Mouse (Mus musculus) midbrain, embryonic 12.5 days (tissue): ENCODE results near the gene Selenoo. TPM values are rescaled to one million over a fixed set of nuclear protein-coding genes. Genes with fewer than 3 reads are reported as not detected.

ENCODE experiments used
- ATAC-seq: fragments of 200-750 bp; cut with Nextera tagmentation; 2 replicates; pipeline ENCODE4 v1.8.0; 2017; ENCODE audit warnings: low read depth, moderate TSS enrichment, moderate library complexity; ENCODE audit not compliant: low FRiP score
- H3K27ac ChIP-seq: fragments of 300-500 bp; sonication (generic); replicated peaks from 2 replicates; pipeline ENCODE4 v1.5.1; 2016; ENCODE audit warnings: mild to moderate bottlenecking
- H3K27me3 ChIP-seq: fragments of 300-500 bp; sonication (generic); 2 replicates; pipeline ENCODE4 v1.6.1; 2016; ENCODE audit warnings: mild to moderate bottlenecking
- H3K36me3 ChIP-seq: fragments of 300-500 bp; sonication (generic); 2 replicates; pipeline ENCODE4 v1.6.1; 2016
- H3K4me1 ChIP-seq: fragments of 300-500 bp; sonication (generic); 2 replicates; pipeline ENCODE4 v1.6.1; 2016
- H3K4me2 ChIP-seq: fragments of 300-500 bp; sonication (generic); replicated peaks from 2 replicates; pipeline ENCODE4 v1.6.1; 2016; ENCODE audit warnings: mild to moderate bottlenecking, moderate library complexity
- H3K4me3 ChIP-seq: fragments of 300-500 bp; sonication (generic); 2 replicates; pipeline ENCODE4 v1.5.1; 2016; ENCODE audit warnings: mild to moderate bottlenecking
- H3K9ac ChIP-seq: fragments of 300-500 bp; sonication (generic); replicated peaks from 2 replicates; pipeline ENCODE4 v1.6.1; 2016; ENCODE audit warnings: mild to moderate bottlenecking, moderate library complexity
- H3K9me3 ChIP-seq: fragments of 300-500 bp; sonication (generic); 2 replicates; pipeline ENCODE4 v1.6.1; 2016; ENCODE audit warnings: mild to moderate bottlenecking
- WGBS: fragments of 180-500 bp; shearing (Covaris S2); methylation state at CpG from one replicate; pipeline ENCODE4 v1.1.7; 2016; 5-methylcytosine and 5-hydroxymethylcytosine counted together
- polyA plus RNA-seq: library from polyadenylated mRNA; unstranded; fragments of >200 nt; fragmentation: Nextera tagmentation; extraction: Ambion mirVana; gene quantifications from 2 replicates; pipeline ENCODE4 v1.2.1, GENCODE M21; 2016

Gene Selenoo
- polyA plus RNA-seq, 1 experiment from 2014 or later = 23.7 TPM

DNA sequence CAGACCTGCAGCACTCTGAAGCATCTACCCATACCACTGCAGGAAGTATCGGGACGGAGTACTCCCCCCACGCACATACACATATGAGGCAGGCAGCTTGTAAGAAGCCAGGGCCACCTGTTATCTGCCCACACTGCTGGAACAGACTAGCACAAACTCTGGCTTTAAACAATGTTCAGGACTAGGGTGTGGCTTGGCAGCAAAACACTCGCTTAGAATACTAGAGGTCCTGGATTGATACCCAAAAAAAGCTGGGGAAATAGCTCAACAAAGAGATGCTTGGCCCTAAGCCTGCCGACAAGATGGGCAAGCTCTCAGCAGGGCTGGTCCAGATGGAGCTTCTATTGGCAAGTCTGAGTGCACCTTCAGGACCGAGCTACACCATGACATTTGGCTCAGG is 25.3 kb upstream of the Selenoo start:
- WGBS = 77% methylated on average over 6 of the region's 6 CpGs
- ATAC-seq = no peak

DNA sequence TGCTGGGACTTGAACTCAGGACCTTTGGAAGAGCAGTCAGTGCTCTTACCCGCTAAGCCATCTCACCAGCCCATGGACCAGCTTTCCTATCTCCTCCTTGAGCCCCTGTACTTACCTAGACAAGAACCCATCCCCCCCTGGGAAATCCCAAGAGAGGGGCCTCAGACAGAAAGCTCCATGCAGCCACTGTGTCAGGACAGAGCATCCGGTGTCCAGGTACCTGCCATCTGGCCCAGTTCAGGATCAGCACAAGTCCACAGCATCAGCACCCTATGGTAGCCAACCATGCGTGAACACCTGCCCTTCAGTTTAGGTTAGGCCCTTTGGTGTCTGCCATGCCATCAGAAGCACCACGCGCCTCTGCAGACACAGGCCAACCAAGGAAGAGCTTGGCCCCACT is 24.0 kb upstream of the Selenoo start:
- H3K9ac ChIP-seq = no peak overlapping the region
- H3K9me3 ChIP-seq = no peaks in the 10 kb centered on the region
- WGBS = 92% methylated on average over 5 of the region's 5 CpGs
- H3K4me3 ChIP-seq = no peak overlapping the region
- H3K27me3 ChIP-seq = peaks cover 94% of the 10 kb centered on the region
- no peaks in the 10 kb centered on the region for H3K36me3 ChIP-seq
- H3K27ac ChIP-seq = no peak overlapping the region
- peaks cover 4% of the 10 kb centered on the region; the same call in 1 of the 2 replicates for H3K4me1 ChIP-seq
- ATAC-seq = no peak
- H3K4me2 ChIP-seq = no peak overlapping the region

More for the DNA sequence above, 25.3 kb upstream of the Selenoo start:
- Histone ChIP-seq H3K4me1 (peaks cover 12% of the 10 kb centered on the region), H3K27ac (no peak overlapping the region), H3K4me3 (no peak overlapping the region), H3K27me3 (peaks cover 89% of the 10 kb centered on the region), H3K9me3 (no peaks in the 10 kb centered on the region), H3K4me2 (no peak overlapping the region), H3K9ac (no peak overlapping the region), H3K36me3 (no peaks in the 10 kb centered on the region)

DNA sequence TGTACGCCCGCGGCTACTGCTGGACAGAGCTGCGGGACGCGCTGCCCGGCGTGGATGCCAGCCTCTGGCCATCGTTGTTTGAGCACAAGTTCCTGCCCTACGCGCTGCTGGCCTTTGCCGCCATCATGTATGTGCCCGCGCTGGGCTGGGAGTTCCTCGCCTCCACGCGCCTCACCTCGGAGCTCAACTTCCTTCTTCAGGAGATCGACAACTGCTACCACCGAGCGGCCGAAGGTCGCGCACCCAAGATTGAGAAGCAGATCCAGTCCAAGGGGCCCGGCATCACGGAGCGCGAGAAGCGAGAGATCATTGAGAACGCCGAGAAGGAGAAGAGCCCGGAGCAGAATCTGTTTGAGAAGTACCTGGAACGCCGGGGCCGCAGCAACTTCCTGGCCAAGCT is 21.3 kb upstream of the Selenoo start:
- WGBS = 40% methylated on average over 35 of the region's 35 CpGs

DNA sequence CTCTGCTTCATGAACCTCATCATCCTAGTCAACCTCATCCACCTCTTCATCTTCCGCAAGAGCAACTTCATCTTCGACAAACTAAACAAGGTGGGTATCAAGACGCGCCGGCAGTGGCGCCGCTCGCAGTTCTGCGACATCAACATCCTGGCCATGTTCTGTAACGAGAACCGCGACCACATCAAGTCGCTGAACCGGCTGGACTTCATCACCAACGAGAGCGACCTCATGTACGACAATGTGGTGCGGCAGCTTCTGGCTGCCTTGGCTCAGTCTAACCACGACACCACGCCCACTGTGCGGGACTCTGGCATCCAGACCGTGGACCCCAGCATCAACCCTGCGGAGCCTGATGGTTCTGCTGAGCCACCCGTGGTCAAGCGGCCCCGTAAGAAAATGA is 20.7 kb upstream of the Selenoo start:
- Histone ChIP-seq H3K9me3 (no peaks in the 10 kb centered on the region), H3K9ac (0 out of 2 replicates have a peak overlapping the region, but pooled peaks have one; percentile 24), H3K36me3 (no peaks in the 10 kb centered on the region), H3K27ac (no peak overlapping the region), H3K27me3 (peaks cover 72% of the 10 kb centered on the region), H3K4me3 (no peak overlapping the region), H3K4me1 (no peaks in the 10 kb centered on the region), H3K4me2 (no peak overlapping the region)
- 44% methylated on average over 26 of the region's 26 CpGs for WGBS
- no peak for ATAC-seq

More for the DNA sequence above, 21.3 kb upstream of the Selenoo start:
- no peak overlapping the region; the same call in none of the 2 replicates for H3K4me2 ChIP-seq
- H3K4me3 ChIP-seq = 0 out of 2 replicates have a peak overlapping the region, but pooled peaks have one; percentile 10
- no peaks in the 10 kb centered on the region for H3K9me3 ChIP-seq
- H3K9ac ChIP-seq = 0 out of 2 replicates have a peak overlapping the region, but pooled peaks have one; percentile 24
- ATAC-seq = no peak
- no peaks in the 10 kb centered on the region for H3K36me3 ChIP-seq
- no peak overlapping the region for H3K27ac ChIP-seq
- H3K27me3 ChIP-seq = peaks cover 78% of the 10 kb centered on the region
- H3K4me1 ChIP-seq = no peaks in the 10 kb centered on the region

DNA sequence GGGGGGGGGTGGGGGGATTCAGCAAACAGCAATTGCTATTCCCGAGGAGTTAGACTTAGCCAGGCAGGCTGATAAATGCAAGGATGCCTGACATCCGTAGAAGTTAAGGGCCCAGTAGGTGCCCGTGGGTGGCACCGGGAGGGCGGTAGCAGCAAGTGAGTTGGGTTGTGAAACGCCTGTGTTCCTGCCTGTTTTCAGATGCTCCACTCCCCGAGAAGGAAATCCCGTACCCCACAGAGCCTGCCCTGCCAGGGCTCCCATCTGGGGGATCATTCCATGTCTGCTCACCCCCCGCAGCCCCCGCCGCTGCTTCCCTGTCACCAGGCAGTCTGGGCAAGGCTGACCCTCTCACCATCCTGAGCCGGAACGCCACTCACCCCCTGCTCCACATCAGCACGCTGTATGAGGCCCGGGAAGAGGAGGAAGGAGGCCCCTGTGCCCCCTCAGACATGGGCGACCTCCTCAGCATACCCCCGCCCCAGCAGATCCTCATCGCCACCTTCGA is 19.5 kb upstream of the Selenoo start:
- WGBS = 79% methylated on average over 19 of the region's 19 CpGs
- ATAC-seq = no peak
- H3K4me1 ChIP-seq = no peaks in the 10 kb centered on the region; the same call in 1 of the 2 replicates

DNA sequence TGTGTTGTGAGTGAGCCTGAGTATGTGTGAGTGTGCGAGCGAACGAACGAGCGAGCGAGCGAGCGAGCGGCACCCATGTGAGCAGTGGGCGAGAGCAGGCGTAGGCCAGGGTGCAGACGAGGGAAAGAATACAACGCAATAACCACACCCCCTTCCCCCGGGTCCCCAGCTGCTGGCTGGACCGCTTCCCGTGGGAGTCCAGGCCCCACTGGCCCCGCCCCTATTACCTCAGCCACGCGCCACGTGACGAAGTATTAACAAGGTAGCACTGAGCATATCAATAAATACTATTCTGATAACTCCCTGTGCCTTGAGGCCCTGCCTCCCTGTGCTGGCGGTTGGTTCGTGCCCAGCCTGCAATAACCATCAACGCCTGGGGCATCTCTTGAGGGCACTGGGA is 18.3 kb upstream of the Selenoo start:
- peaks cover 52% of the 10 kb centered on the region for H3K27me3 ChIP-seq
- H3K27ac ChIP-seq = no peak overlapping the region
- WGBS = 81% methylated on average over 24 of the region's 24 CpGs
- H3K4me1 ChIP-seq = peaks cover 12% of the 10 kb centered on the region
- no peaks in the 10 kb centered on the region for H3K36me3 ChIP-seq
- H3K9me3 ChIP-seq = no peaks in the 10 kb centered on the region
- H3K4me2 ChIP-seq = no peak overlapping the region
- no peak overlapping the region for H3K4me3 ChIP-seq
- no peak overlapping the region for H3K9ac ChIP-seq
- no peak for ATAC-seq

More for the DNA sequence above, 19.5 kb upstream of the Selenoo start:
- H3K4me2 ChIP-seq = no peak overlapping the region
- H3K9ac ChIP-seq = no peak overlapping the region; the same call in 1 of the 2 replicates
- no peak overlapping the region for H3K4me3 ChIP-seq
- H3K27ac ChIP-seq = no peak overlapping the region
- H3K27me3 ChIP-seq = peaks cover 62% of the 10 kb centered on the region
- no peaks in the 10 kb centered on the region for H3K9me3 ChIP-seq
- H3K36me3 ChIP-seq = no peaks in the 10 kb centered on the region

DNA sequence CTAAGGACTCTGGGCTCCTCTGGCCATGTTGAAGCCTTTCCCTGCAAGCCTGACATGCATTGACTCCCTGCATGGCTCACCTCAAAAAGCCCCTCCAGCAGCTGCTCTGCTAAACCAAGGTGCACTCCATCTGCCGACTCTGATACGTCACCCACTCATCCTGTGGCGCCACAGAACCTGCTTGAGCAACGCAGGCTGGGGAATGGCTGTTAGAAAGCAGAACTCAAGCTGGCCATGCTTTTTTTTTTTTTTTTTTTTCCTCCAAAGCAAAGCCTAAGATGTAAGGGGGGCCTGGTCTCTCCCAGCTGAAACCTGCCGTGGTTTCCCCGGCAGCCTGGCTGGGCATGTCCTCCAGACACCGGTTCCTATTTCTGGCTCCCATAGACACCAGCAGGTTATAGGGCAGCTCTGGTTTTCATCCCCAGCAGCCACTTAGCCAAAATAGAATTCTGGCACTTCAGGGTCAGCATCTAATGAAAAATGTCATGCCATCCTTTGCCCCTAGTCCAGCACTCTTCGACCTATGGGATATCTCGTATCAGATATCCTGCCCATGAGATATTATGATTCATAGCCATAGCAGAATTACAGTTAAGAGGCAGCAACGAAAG is 14.8 kb upstream of the Selenoo start:
- H3K4me2 ChIP-seq = no peak overlapping the region
- ATAC-seq = no peak
- H3K4me1 ChIP-seq = peaks cover 34% of the 10 kb centered on the region
- H3K27me3 ChIP-seq = peaks cover 17% of the 10 kb centered on the region
- peak overlapping the region; percentile 93; the same call in 1 of the 2 replicates for H3K9ac ChIP-seq
- H3K36me3 ChIP-seq = no peaks in the 10 kb centered on the region
- 83% methylated on average over 10 of the region's 10 CpGs for WGBS
- H3K27ac ChIP-seq = peak overlapping the region; percentile 83; the same call in 1 of the 2 replicates
- H3K9me3 ChIP-seq = no peaks in the 10 kb centered on the region
- H3K4me3 ChIP-seq = no peak overlapping the region

DNA sequence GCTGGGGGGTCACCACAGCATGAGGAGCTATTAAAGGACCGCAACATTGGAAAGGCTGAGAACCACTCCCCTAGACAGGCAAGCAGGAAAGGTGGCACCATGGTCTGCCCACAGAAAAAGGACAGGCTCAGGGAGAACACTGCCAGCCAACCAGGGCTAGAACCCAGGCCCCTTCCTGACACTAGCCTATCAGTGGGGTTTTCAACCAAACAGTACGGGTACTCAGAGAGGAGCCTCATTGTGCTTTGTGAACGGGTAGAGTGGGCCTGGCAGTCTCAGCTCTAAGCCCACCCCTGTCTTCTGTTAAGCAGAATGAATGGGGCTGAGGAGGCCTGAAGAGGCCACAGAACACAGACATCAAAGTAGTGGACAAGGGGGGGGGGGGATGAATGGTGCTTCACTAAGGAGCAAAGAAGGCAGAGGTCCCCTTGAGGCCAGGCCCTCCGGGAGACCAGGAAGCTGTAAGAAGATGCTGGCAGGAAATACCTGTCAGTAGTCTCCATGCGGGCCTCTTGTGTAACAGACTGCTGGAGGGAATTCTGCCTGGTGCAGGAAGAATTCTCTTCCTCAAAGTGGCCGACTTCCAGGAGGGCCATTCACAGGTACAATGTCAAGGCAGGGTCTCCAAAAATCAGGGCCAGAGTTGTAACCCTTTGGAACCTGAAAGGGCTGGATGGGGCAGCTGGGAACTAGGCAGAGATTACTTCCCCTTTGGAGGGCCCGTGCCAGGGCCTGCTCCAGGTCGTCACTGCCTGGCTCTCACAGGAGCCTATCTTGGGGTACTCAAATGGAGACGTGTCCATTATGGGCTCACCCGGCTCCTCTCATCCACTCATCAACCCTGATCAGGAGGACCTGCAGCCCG is 14.0 kb upstream of the Selenoo start, which contains the start of gene Trabd:
TSS of gene Trabd (plus strand) at position 512 of the 865 bp plus-strand sequence.
- ATAC-seq = no peak
- peaks cover 34% of the 10 kb centered on the region for H3K4me1 ChIP-seq
- whole genome bisulfite sequencing = 24% methylated on average over 11 of the region's 11 CpGs

DNA sequence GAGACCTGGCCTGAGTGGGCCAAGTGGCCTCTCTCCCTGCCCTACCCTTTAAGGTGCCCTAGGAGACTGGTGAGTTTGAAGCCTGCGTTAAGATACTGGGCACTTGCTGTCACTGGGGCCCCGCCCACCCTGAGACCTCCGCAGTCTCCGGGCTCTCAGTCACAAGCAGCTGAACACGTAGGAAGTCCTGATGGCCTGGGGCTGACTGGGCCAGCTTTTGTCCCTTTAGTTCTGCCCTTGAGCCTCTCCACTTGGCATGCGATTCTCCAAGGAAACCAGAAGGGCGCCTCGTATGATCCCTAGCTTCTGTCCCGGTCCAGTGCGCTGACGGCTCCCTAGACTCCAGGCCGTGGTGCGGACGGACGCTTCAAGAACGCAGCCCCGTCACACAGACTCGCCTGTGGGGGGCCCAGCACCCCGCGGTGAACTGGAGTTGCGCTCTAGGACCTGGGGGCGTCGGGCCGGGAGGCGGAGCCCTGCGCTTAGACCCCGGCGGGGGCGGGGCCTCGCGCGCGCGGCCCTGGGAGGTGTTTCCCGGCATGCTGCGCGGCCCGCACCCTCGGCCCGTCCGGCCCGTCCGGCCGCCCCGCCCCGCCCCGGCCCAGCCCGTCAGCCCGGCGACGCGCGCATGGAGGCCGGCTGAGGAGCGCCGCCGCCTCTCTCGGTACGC is 13.3 kb upstream of the Selenoo start:
- under 1% methylated on average over 27 of the region's 59 CpGs for WGBS
- H3K4me2 ChIP-seq = peak overlapping the region; percentile 82
- H3K9ac ChIP-seq = peak overlapping the region; percentile 93
- H3K27me3 ChIP-seq = 0 out of 2 replicates have a peak, but pooled peaks cover 6% of the 10 kb centered on the region
- peak overlapping the region; percentile 84 for H3K4me3 ChIP-seq
- H3K9me3 ChIP-seq = no peaks in the 10 kb centered on the region
- peak; percentile 92 for ATAC-seq
- 0 out of 2 replicates have a peak, but pooled peaks cover 4% of the 10 kb centered on the region for H3K36me3 ChIP-seq
- peaks cover 34% of the 10 kb centered on the region for H3K4me1 ChIP-seq
- peak overlapping the region; percentile 83 for H3K27ac ChIP-seq

More for the DNA sequence above, 14.0 kb upstream of the Selenoo start, which contains the start of gene Trabd:
- peaks cover 10% of the 10 kb centered on the region for H3K27me3 ChIP-seq
- H3K9me3 ChIP-seq = no peaks in the 10 kb centered on the region
- H3K4me3 ChIP-seq = peak within 1 kb of the TSS; percentile 84
- peak within 1 kb of the TSS; percentile 83 for H3K27ac ChIP-seq
- peak within 1 kb of the TSS; percentile 93 for H3K9ac ChIP-seq
- H3K36me3 ChIP-seq = 0 out of 2 replicates have a peak, but pooled peaks cover 4% of the 10 kb centered on the region
- peak within 1 kb of the TSS; percentile 82 for H3K4me2 ChIP-seq

DNA sequence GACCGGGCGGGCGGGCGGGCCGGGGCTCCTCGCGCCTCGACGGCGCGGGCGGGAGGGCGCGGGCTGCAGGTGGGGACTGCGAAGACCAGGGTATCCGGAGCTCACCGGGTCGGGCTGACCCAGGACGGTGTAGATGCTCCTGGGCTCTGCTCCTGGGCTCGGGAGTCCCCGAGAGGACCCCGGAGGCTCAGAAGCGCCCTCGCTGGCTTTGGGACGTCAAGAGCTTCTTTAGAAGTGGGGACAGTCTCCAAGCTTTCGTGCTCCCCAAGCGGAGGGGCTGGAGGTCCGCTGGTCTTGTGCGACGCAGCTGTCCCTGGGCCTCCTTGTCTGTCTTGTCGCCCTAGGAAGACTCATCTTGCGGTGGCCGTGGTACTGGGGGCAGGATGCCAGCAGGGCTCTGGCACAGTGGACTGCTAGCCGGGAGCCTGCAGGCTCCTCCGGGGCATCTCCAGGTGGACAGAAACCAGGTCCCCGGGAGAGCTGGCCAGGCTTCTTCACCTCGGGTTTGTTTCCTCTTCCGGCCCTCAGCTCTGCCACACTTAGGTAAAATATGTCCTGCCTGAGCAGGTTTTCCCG is 12.6 kb upstream of the Selenoo start:
- H3K4me3 ChIP-seq = peak overlapping the region; percentile 84
- H3K9ac ChIP-seq = peak overlapping the region; percentile 93

More for the DNA sequence above, 12.6 kb upstream of the Selenoo start:
- WGBS = under 1% methylated on average over 25 of the region's 39 CpGs
- Histone ChIP-seq H3K4me1 (peaks cover 34% of the 10 kb centered on the region), H3K4me2 (peak overlapping the region; percentile 82), H3K27ac (peak overlapping the region; percentile 83), H3K36me3 (peaks cover 9% of the 10 kb centered on the region; the same call in 1 of the 2 replicates), H3K27me3 (0 out of 2 replicates have a peak, but pooled peaks cover under 1% of the 10 kb centered on the region), H3K9me3 (no peaks in the 10 kb centered on the region)
- peak; percentile 73; the same call in 1 of the 2 replicates for ATAC-seq
